Mouse (Mus musculus) cerebellum, adult 11 months (tissue): ENCODE data around the gene Pnlip.

ENCODE experiments used
- DNase-seq: peaks from one replicate; pipeline ENCODE4 v3.0.0; 2022

Gene Pnlip

DNA sequence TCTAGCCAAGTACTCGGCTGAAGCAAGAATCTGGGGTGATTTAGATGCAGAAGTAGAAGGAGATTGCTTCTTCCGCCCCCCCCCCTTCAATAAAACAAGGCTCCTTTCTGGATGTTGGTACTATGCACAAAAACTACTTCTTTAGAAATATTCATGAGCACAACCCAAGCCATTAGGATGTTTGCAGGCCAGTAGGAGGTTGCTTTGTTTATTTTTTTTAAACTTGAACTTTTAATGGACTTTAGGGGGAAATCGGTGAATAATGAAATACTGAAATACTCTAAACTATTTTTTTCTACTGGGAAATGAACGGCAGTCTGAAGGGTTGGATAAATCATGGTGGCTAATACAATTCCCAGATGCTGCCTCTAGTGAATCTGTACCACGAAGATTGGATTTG, at the start of gene Pnlip:
Gene Pnlip, plus strand, starts transcription at position 301 of the 400 bp plus-strand sequence.
- DNase-seq: no peak

DNA sequence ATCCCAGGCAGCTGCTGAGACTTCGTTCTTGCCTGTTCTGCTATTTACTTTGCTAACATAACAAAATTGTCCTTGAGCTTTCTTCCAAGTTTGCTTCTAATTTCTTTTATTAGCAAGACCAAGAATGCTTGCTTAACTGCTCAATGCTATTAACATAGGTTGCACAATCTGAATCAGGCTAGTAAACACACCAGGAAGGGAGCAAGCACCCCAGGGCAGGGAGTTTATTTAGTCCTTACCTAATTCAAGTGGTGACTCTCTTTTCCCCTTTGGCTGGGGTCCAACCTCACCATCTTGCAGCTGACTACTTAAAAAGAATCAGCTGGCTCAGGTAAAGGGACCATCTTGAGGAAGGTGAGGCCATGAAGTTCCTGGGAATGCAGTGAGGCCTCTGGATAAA, 42.6 kb upstream of the Pnlip start:
- no peak for DNase-seq

- DNase-seq: no peak
Measured at GRCm38 (mm10) chr19:58612745-58613144, 39.6 kb upstream of the Pnlip start.

GRCm38 (mm10) chr19:58616606-58617005, 35.7 kb upstream of the Pnlip start:
- DNase-seq: no peak

DNA sequence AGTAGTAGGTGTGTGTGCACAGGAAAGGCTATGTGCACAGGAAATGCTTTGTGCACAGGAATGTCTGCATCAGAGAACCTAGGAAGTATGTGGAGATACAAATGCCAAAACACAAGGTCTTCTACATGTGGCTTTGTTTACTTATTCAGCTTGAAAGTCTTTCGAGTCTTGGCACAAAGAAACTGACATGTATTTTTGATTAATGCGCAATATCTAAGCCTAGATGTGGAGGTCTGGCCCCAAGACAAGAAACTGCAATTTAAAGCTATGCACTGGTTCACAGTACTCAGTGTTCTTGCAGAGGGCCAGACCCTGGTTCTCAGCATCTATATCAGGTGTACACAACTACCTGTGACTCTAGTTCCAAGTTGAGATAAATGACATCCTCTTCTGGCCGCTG, 31.6 kb upstream of the Pnlip start:
- no peak for DNase-seq

GRCm38 (mm10) chr19:58621646-58622045, 30.7 kb upstream of the Pnlip start:
- DNase-seq: no peak

- DNase-seq: no peak
Measured at GRCm38 (mm10) chr19:58624799-58625198, 27.5 kb upstream of the Pnlip start.

- DNase-seq: no peak
Measured at GRCm38 (mm10) chr19:58625254-58625947, 26.9 kb upstream of the Pnlip start.

- DNase-seq: no peak
Measured at GRCm38 (mm10) chr19:58627406-58628337, 24.6 kb upstream of the Pnlip start.

- no peak for DNase-seq
Measured at GRCm38 (mm10) chr19:58629351-58629773, 22.9 kb upstream of the Pnlip start.

DNA sequence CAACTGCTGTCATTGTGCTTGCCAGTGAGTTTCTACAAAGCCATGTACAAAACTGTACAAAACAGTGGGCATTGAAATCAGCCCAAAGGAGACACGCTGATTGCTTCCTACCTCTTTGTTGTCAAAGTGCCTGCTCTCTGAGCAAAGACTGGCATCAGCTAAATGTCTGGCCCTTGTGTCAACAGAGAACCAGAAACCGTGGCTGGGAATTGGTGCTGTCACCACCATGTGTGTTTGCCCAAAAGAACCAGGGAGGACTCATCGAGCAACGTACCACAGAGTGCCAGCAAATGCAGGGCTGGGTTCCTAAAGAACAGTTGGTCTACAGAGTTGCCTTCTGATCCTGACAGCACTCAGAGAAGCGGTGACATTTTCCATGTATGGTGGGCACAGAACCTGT, 2.3 kb upstream of the Pnlip start:
- DNase-seq: no peak

DNA sequence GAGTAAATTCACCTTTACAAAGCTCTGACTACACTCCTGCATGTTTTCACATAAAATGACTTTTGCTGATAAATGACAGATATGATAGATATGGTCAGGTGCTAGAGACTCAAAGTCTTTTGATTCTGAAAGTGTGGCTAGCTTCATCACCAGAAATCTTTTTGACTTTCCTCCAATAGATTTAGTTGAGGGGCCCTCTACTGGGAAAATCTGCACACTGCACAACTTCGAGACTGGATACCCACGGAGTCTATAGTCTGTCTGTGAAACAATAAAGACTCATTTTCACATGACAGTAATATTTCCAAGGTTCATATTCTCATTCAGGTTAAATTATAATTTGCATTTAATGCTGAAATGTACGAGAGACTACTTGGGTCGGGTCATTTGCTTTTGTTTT, 9.8 kb downstream of the Pnlip start:
- DNase-seq: no peak

DNA sequence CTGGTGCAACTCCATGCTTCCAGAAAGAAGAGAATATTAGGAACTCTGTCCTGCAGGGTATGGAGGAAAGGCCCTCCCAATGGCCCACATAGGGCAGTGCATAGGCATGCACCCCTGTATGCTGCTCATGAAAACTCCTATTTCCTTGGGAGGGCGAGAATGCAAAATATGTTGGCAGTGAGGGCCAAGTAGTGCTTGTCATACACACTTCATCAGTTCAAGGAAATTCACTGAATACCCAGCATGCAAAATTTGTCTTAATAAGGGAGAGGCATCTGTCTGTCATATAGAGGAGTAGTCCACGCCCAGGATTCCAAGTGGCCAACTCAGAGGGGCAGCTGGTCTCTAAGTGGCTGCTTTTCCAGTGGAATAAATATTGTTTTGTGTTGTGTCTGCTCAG, 11.0 kb downstream of the Pnlip start:
- no peak for DNase-seq

DNA sequence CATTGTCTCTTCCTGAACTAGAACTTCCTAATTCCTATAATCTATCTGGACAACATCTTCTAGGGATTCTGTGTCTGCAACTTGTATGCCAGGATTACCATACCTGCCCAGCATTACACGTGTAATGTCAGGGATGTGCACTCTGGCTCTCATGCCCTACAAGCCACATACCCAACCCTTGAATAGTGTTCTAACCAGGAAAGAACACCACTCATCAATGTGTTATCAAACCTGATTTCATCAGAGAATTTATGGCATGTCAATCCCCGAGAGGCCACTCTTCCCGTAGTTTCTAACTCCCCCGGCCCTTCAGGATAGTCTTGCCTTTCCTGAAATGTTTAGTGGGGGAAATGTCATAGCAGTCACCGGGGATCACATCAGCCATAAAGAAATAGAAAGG, 12.6 kb downstream of the Pnlip start:
- no peak for DNase-seq

DNA sequence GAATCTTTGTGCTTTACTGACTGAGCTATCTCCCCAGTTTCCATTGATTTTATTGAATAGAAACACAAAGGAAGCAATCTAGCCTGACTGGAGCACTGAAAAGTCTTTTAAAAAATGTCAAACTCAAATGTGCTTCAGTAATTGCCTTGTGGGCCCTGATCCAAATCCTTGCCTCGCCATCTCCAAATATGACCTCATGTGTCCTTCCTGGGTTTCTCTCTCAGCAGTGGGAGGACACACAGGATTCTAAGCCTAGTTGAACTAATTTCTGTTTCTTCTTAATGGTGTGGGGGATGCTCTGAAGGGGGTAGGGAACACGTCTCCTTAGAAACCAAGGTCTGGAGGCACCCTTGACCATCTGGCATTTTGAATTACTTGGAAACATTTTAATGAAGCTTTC, 22.3 kb downstream of the Pnlip start:
- DNase-seq: no peak

- DNase-seq: no peak
Measured at GRCm38 (mm10) chr19:58677117-58677516, 24.8 kb downstream of the Pnlip start.

DNA sequence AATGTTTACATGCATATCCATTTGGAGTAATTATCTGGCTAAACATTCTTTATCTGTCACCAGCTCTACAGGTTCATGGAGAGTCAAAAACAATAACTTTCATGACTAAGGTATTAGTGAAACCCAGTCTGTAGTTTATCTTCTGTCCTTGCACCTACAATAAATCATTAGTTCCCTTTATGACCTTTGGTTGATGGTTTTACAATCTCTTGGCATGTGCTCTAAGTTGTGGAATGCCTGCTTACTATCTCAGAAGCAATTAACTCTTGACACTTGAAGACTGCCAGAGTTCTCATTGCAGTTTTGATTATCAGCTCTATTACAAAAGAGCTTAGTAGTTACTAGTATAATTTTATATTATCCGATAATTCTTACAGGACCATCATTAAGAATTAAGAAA, 36.6 kb downstream of the Pnlip start:
- no peak for DNase-seq

GRCm38 (mm10) chr19:58695314-58695713, 43.0 kb downstream of the Pnlip start:
- DNase-seq: no peak

GRCm38 (mm10) chr19:58696235-58696634, 43.9 kb downstream of the Pnlip start:
- DNase-seq: no peak

GRCm38 (mm10) chr19:58704556-58704955, 52.3 kb downstream of the Pnlip start:
- no peak for DNase-seq

- no peak for DNase-seq
Measured at GRCm38 (mm10) chr19:58708611-58709010, 56.3 kb downstream of the Pnlip start.

- no peak for DNase-seq
Measured at GRCm38 (mm10) chr19:58717925-58718324, 65.6 kb downstream of the Pnlip start.

DNA sequence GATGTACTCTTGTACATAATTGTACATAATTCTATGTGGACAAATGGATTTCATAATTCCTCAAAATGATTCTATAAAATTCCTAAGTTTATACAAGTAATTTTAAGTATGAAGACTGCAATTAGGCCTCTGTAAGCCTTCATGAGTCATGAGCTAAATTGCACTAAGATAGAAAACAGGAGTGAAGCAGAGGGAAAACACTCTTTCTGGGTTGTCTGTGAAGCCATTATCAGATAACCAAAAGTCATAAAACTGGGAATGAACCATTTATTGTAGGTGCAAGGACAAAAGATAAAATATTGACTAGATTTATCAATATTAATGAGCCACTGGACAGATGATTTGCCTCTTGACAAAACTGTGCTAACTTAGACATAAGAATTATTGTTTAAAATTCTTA, 68.1 kb downstream of the Pnlip start:
- DNase-seq: no peak

- DNase-seq: no peak
Measured at GRCm38 (mm10) chr19:58726551-58726950, 74.3 kb downstream of the Pnlip start.
